Mouse (Mus musculus) neural tube, embryonic 13.5 days (tissue): ENCODE results near the gene Olfr1411. TPM values are rescaled to one million over a fixed set of nuclear protein-coding genes. Genes with fewer than 3 reads are reported as not detected.

Source experiments
- ATAC-seq: fragments of 200-750 bp; cut with Nextera tagmentation; 2 replicates; pipeline ENCODE4 v1.8.0; 2017; ENCODE audit warnings: low read depth, mild to moderate bottlenecking, moderate TSS enrichment, moderate library complexity
- H3K27ac ChIP-seq: fragments of 300-500 bp; sonication (generic); replicated peaks from 2 replicates; pipeline ENCODE4 v1.5.1; 2015; ENCODE audit warnings: moderate library complexity, mild to moderate bottlenecking, inconsistent platforms
- H3K27me3 ChIP-seq: fragments of 300-500 bp; sonication (generic); 2 replicates; pipeline ENCODE4 v1.6.1; 2015; ENCODE audit warnings: mild to moderate bottlenecking, inconsistent platforms
- H3K36me3 ChIP-seq: fragments of 300-500 bp; sonication (generic); 2 replicates; pipeline ENCODE4 v1.6.1; 2015; ENCODE audit warnings: mild to moderate bottlenecking, inconsistent platforms
- H3K4me1 ChIP-seq: fragments of 300-500 bp; sonication (generic); replicated peaks from 2 replicates; pipeline ENCODE4 v1.6.1; 2015; ENCODE audit warnings: inconsistent platforms
- H3K4me2 ChIP-seq: fragments of 300-500 bp; sonication (generic); 2 replicates; pipeline ENCODE4 v1.6.1; 2015; ENCODE audit warnings: inconsistent platforms, mild to moderate bottlenecking, moderate library complexity
- H3K4me3 ChIP-seq: fragments of 300-500 bp; sonication (generic); 2 replicates; pipeline ENCODE4 v1.5.1; 2015; ENCODE audit warnings: mild to moderate bottlenecking, inconsistent platforms
- H3K9ac ChIP-seq: fragments of 300-500 bp; sonication (generic); 2 replicates; pipeline ENCODE4 v1.6.1; 2015; ENCODE audit warnings: moderate library complexity, mild to moderate bottlenecking, inconsistent platforms
- H3K9me3 ChIP-seq: fragments of 300-500 bp; sonication (generic); 2 replicates; pipeline ENCODE4 v1.6.1; 2016; ENCODE audit warnings: inconsistent platforms
- WGBS: fragments of 180-500 bp; shearing (Covaris S2); methylation state at CpG from one replicate; pipeline ENCODE4 v1.1.7; 2015; 5-methylcytosine and 5-hydroxymethylcytosine counted together
- polyA plus RNA-seq: library from polyadenylated mRNA; unstranded; fragments of >200 nt; fragmentation: Nextera tagmentation; extraction: Ambion mirVana; gene quantifications from 2 replicates; pipeline ENCODE4 v1.2.1, GENCODE M21; 2015

The Olfr1411 gene
- polyA plus RNA-seq, 1 experiment from 2014 or later, result not detected

GRCm38 (mm10) chr1:92628227-92628626, 34.0 kb downstream of the Olfr1411 start:
- Histone ChIP-seq H3K4me1 (no peaks in the 10 kb centered on the region), H3K36me3 (no peaks in the 10 kb centered on the region), H3K9ac (no peak overlapping the region), H3K9me3 (no peaks in the 10 kb centered on the region), H3K4me3 (no peak overlapping the region), H3K4me2 (no peak overlapping the region), H3K27ac (no peak overlapping the region), H3K27me3 (no peaks in the 10 kb centered on the region)
- WGBS, result 64% methylated on average over 4 of the region's 4 CpGs
- ATAC-seq, result no peak

GRCm38 (mm10) chr1:92632196-92632595, 38.0 kb downstream of the Olfr1411 start:
- Histone ChIP-seq H3K9me3 (no peaks in the 10 kb centered on the region), H3K27ac (no peak overlapping the region), H3K4me1 (no peaks in the 10 kb centered on the region; the same call in 1 of the 2 replicates), H3K4me2 (no peak overlapping the region), H3K9ac (no peak overlapping the region), H3K4me3 (no peak overlapping the region), H3K27me3 (no peaks in the 10 kb centered on the region), H3K36me3 (peaks cover 19% of the 10 kb centered on the region)
- no peak for ATAC-seq
- WGBS, result 79% methylated on average over 5 of the region's 5 CpGs

- no peak for ATAC-seq
- no peak overlapping the region for H3K4me2 ChIP-seq
- 67% methylated on average over 6 of the region's 6 CpGs for WGBS
Observed at GRCm38 (mm10) chr1:92632948-92633347, 38.7 kb downstream of the Olfr1411 start.

GRCm38 (mm10) chr1:92633726-92634125, 39.5 kb downstream of the Olfr1411 start:
- peaks cover 34% of the 10 kb centered on the region for H3K36me3 ChIP-seq
- H3K4me3 ChIP-seq, result no peak overlapping the region
- WGBS, result 87% methylated on average over 8 of the region's 8 CpGs
- H3K9ac ChIP-seq, result no peak overlapping the region
- no peak overlapping the region for H3K4me2 ChIP-seq
- no peaks in the 10 kb centered on the region for H3K9me3 ChIP-seq
- no peak for ATAC-seq
- no peaks in the 10 kb centered on the region; the same call in 1 of the 2 replicates for H3K4me1 ChIP-seq
- no peak overlapping the region for H3K27ac ChIP-seq
- no peaks in the 10 kb centered on the region for H3K27me3 ChIP-seq

More at GRCm38 (mm10) chr1:92632948-92633347, 38.7 kb downstream of the Olfr1411 start:
- Histone ChIP-seq H3K9ac (no peak overlapping the region), H3K9me3 (no peaks in the 10 kb centered on the region), H3K36me3 (peaks cover 26% of the 10 kb centered on the region), H3K4me3 (no peak overlapping the region), H3K27me3 (no peaks in the 10 kb centered on the region), H3K4me1 (no peaks in the 10 kb centered on the region; the same call in 1 of the 2 replicates), H3K27ac (no peak overlapping the region)

GRCm38 (mm10) chr1:92634569-92634968, 40.4 kb downstream of the Olfr1411 start:
- 0 out of 2 replicates have a peak overlapping the region, but pooled peaks have one; percentile 57 for H3K27ac ChIP-seq
- WGBS, result 72% methylated on average over 1 of the region's 1 CpGs

GRCm38 (mm10) chr1:92634976-92635599, 40.9 kb downstream of the Olfr1411 start:
- Histone ChIP-seq H3K4me2 (no peak overlapping the region), H3K9me3 (no peaks in the 10 kb centered on the region), H3K9ac (no peak overlapping the region), H3K36me3 (peaks cover 44% of the 10 kb centered on the region), H3K27ac (peak overlapping the region; percentile 57), H3K4me1 (peaks cover 5% of the 10 kb centered on the region), H3K27me3 (no peaks in the 10 kb centered on the region), H3K4me3 (no peak overlapping the region)
- 0 out of 2 replicates have a peak, but pooled peaks have one; percentile 38 for ATAC-seq
- WGBS, result 69% methylated on average over 4 of the region's 4 CpGs

More at GRCm38 (mm10) chr1:92634569-92634968, 40.4 kb downstream of the Olfr1411 start:
- Histone ChIP-seq H3K36me3 (peaks cover 41% of the 10 kb centered on the region), H3K27me3 (no peaks in the 10 kb centered on the region), H3K9ac (no peak overlapping the region), H3K9me3 (no peaks in the 10 kb centered on the region), H3K4me3 (no peak overlapping the region), H3K4me2 (no peak overlapping the region), H3K4me1 (no peaks in the 10 kb centered on the region; the same call in 1 of the 2 replicates)
- ATAC-seq, result no peak

GRCm38 (mm10) chr1:92636015-92636414, 41.8 kb downstream of the Olfr1411 start:
- peak overlapping the region; percentile 57; the same call in 1 of the 2 replicates for H3K27ac ChIP-seq
- WGBS, result 87% methylated on average over 8 of the region's 8 CpGs
- H3K36me3 ChIP-seq, result peaks cover 44% of the 10 kb centered on the region
- peaks cover 14% of the 10 kb centered on the region for H3K4me1 ChIP-seq
- H3K9me3 ChIP-seq, result no peaks in the 10 kb centered on the region
- no peaks in the 10 kb centered on the region for H3K27me3 ChIP-seq
- H3K9ac ChIP-seq, result no peak overlapping the region
- ATAC-seq, result no peak
- no peak overlapping the region for H3K4me2 ChIP-seq
- H3K4me3 ChIP-seq, result no peak overlapping the region

GRCm38 (mm10) chr1:92636676-92637075, 42.5 kb downstream of the Olfr1411 start:
- Histone ChIP-seq H3K4me2 (no peak overlapping the region), H3K36me3 (peaks cover 44% of the 10 kb centered on the region), H3K27ac (no peak overlapping the region), H3K4me3 (no peak overlapping the region), H3K27me3 (no peaks in the 10 kb centered on the region), H3K9me3 (no peaks in the 10 kb centered on the region), H3K9ac (no peak overlapping the region), H3K4me1 (peaks cover 16% of the 10 kb centered on the region)
- whole genome bisulfite sequencing, result 95% methylated on average over 11 of the region's 11 CpGs
- ATAC-seq, result no peak

- Histone ChIP-seq H3K4me1 (peaks cover 23% of the 10 kb centered on the region), H3K9me3 (no peaks in the 10 kb centered on the region), H3K27ac (no peak overlapping the region), H3K9ac (no peak overlapping the region), H3K4me2 (no peak overlapping the region), H3K4me3 (no peak overlapping the region), H3K27me3 (no peaks in the 10 kb centered on the region), H3K36me3 (peaks cover 44% of the 10 kb centered on the region)
- WGBS, result 93% methylated on average over 15 of the region's 15 CpGs
- ATAC-seq, result no peak
Observed at GRCm38 (mm10) chr1:92637501-92638172, 43.4 kb downstream of the Olfr1411 start.

GRCm38 (mm10) chr1:92638181-92638580, 44.0 kb downstream of the Olfr1411 start:
- H3K27me3 ChIP-seq, result no peaks in the 10 kb centered on the region
- WGBS, result 93% methylated on average over 3 of the region's 3 CpGs
- H3K4me1 ChIP-seq, result peaks cover 24% of the 10 kb centered on the region
- H3K36me3 ChIP-seq, result peaks cover 44% of the 10 kb centered on the region
- H3K27ac ChIP-seq, result no peak overlapping the region
- ATAC-seq, result no peak
- no peak overlapping the region for H3K4me2 ChIP-seq
- no peak overlapping the region for H3K4me3 ChIP-seq
- no peak overlapping the region for H3K9ac ChIP-seq
- no peaks in the 10 kb centered on the region for H3K9me3 ChIP-seq

GRCm38 (mm10) chr1:92638736-92639135, 44.5 kb downstream of the Olfr1411 start:
- Histone ChIP-seq H3K4me1 (peaks cover 24% of the 10 kb centered on the region), H3K9me3 (no peaks in the 10 kb centered on the region), H3K36me3 (peaks cover 44% of the 10 kb centered on the region), H3K27ac (no peak overlapping the region), H3K4me3 (no peak overlapping the region), H3K4me2 (no peak overlapping the region), H3K9ac (no peak overlapping the region), H3K27me3 (no peaks in the 10 kb centered on the region)
- WGBS, result 93% methylated on average over 4 of the region's 4 CpGs
- no peak for ATAC-seq

- Histone ChIP-seq H3K36me3 (peaks cover 43% of the 10 kb centered on the region), H3K4me3 (peak overlapping the region; percentile 78), H3K9ac (peak overlapping the region; percentile 92), H3K9me3 (no peaks in the 10 kb centered on the region), H3K27me3 (no peaks in the 10 kb centered on the region; the same call in 1 of the 2 replicates), H3K4me1 (peaks cover 24% of the 10 kb centered on the region), H3K4me2 (peak overlapping the region; percentile 80), H3K27ac (no peak overlapping the region)
- 90% methylated on average over 6 of the region's 6 CpGs for WGBS
- no peak for ATAC-seq
Observed at GRCm38 (mm10) chr1:92640393-92640792, 46.2 kb downstream of the Olfr1411 start.
